ENCODE assay signal across 19 mouse cellular contexts in genomic region chr11:18964418-18964817, GRCm38 (mm10). TPM values are rescaled to one million over a fixed set of nuclear protein-coding genes. Genes with fewer than 3 reads are reported as not detected.
DNase-seq lines count a peak whose midpoint lies in the region; ATAC-seq and TF ChIP-seq lines count a peak whose summit lies in the region.
"Had no signal": no experiment of that assay in that cellular context is flagged by ENCODE, and none has a peak within 500 bp of the region (broad histone marks: within the 10 kb centered on the region; RNA-seq: fewer than 3 reads in every experiment).

No protein-coding gene starts in this region.

- no peak for ATAC-seq in hindbrain, embryonic 13.5 days (ENCODE audit: low FRiP score)
- ATAC-seq in heart, postnatal 0 days (ENCODE audit: insufficient read depth, low read depth): peak; percentile 66
- ATAC-seq in kidney, embryonic 14.5 days (ENCODE audit: low FRiP score, low TSS enrichment): no peak
- ATAC-seq: forebrain, embryonic 16.5 days had no signal

- peaks cover 51% of the 10 kb centered on the region for H3K4me1 ChIP-seq in hindbrain, embryonic 13.5 days (replicated peaks)
- H3K4me1 ChIP-seq in hindbrain, embryonic 10.5 days (replicated peaks): peaks cover 37% of the 10 kb centered on the region
- H3K4me1 ChIP-seq in heart, postnatal 0 days (ENCODE audit: control insufficient read depth, insufficient read depth): peaks cover 72% of the 10 kb centered on the region
- peaks cover 32% of the 10 kb centered on the region; the same call in 1 of the 2 replicates for H3K4me1 ChIP-seq in kidney, embryonic 14.5 days (ENCODE audit: control insufficient read depth, insufficient read depth, low read length)

- DNase-seq in cerebellum, postnatal 25 days: peak; percentile 47 to 58
- no peak for DNase-seq in cerebellum, postnatal 14 days
- no peak for DNase-seq in hindbrain, embryonic 10.5 days (ENCODE audit: low spot score)
- peak; percentile 78 for DNase-seq in brain, adult 2 months (ENCODE audit: low read depth, low spot score)
- DNase-seq in heart, postnatal 0 days (ENCODE audit: low spot score): peak; percentile 76
- DNase-seq: adrenal gland, postnatal 25 days; B cell, adult 2 months; kidney, adult 2 months; kidney, postnatal 25 days; lung, postnatal 14 days; right cerebral cortex, adult 18-20 months; thymus, adult 18-20 months had no signal

- H3K4me3 ChIP-seq in hindbrain, embryonic 13.5 days: no peak overlapping the region
- no peak overlapping the region for H3K4me3 ChIP-seq in hindbrain, embryonic 10.5 days
- no peak overlapping the region for H3K4me3 ChIP-seq in heart, postnatal 0 days (ENCODE audit: low read depth, low read length)
- no peak overlapping the region for H3K4me3 ChIP-seq in kidney, embryonic 14.5 days (ENCODE audit: low read length)
- H3K4me3 ChIP-seq: embryonic facial prominence, embryonic 13.5 days; limb, embryonic 12.5 days; liver, embryonic 15.5 days; neural tube, embryonic 12.5 days had no signal

- H3K27me3 ChIP-seq in hindbrain, embryonic 13.5 days: no peaks in the 10 kb centered on the region
- H3K27me3 ChIP-seq in hindbrain, embryonic 10.5 days (ENCODE audit: insufficient read depth, poor library complexity, severe bottlenecking): no peaks in the 10 kb centered on the region
- H3K27me3 ChIP-seq in heart, postnatal 0 days (ENCODE audit: control insufficient read depth, insufficient read depth, low read length): no peaks in the 10 kb centered on the region
- no peaks in the 10 kb centered on the region for H3K27me3 ChIP-seq in kidney, embryonic 14.5 days (ENCODE audit: control insufficient read depth, insufficient read depth, low read length)
- H3K27me3 ChIP-seq: embryonic facial prominence, embryonic 13.5 days; liver, embryonic 15.5 days; neural tube, embryonic 12.5 days had no signal

- TF ChIP-seq EP300 in heart, postnatal 0 days (IDR thresholded peaks at IDR 0.05; ENCODE audit: low read depth): no peak

- H3K9me3 ChIP-seq in hindbrain, embryonic 13.5 days: no peaks in the 10 kb centered on the region
- H3K9me3 ChIP-seq in hindbrain, embryonic 10.5 days: no peaks in the 10 kb centered on the region
- H3K9me3 ChIP-seq in heart, postnatal 0 days (replicated peaks; ENCODE audit: control insufficient read depth, low read length): no peaks in the 10 kb centered on the region
- H3K9me3 ChIP-seq in kidney, embryonic 14.5 days (ENCODE audit: control insufficient read depth, low read length): no peaks in the 10 kb centered on the region
- H3K9me3 ChIP-seq: embryonic facial prominence, embryonic 13.5 days; limb, embryonic 12.5 days; liver, embryonic 15.5 days; neural tube, embryonic 12.5 days had no signal

- H3K9ac ChIP-seq in hindbrain, embryonic 13.5 days: no peak overlapping the region
- H3K9ac ChIP-seq in heart, postnatal 0 days (replicated peaks; ENCODE audit: low read depth, low read length): no peak overlapping the region
- no peak overlapping the region for H3K9ac ChIP-seq in kidney, embryonic 14.5 days (ENCODE audit: low read depth, low read length)
- H3K9ac ChIP-seq: embryonic facial prominence, embryonic 13.5 days; limb, embryonic 12.5 days; liver, embryonic 15.5 days; neural tube, embryonic 12.5 days had no signal

- H3K4me2 ChIP-seq in hindbrain, embryonic 13.5 days: no peak overlapping the region
- peak overlapping the region; percentile 35 for H3K4me2 ChIP-seq in heart, postnatal 0 days (ENCODE audit: low read depth, low read length)
- H3K4me2 ChIP-seq in kidney, embryonic 14.5 days (replicated peaks; ENCODE audit: low read depth, low read length): no peak overlapping the region
- H3K4me2 ChIP-seq: embryonic facial prominence, embryonic 13.5 days; limb, embryonic 12.5 days; liver, embryonic 15.5 days; neural tube, embryonic 12.5 days had no signal

- WGBS in hindbrain, embryonic 13.5 days: 71% methylated on average over 5 of the region's 5 CpGs
- 84% methylated on average over 5 of the region's 5 CpGs for WGBS in hindbrain, embryonic 10.5 days
- WGBS in heart, postnatal 0 days: 10% methylated on average over 5 of the region's 5 CpGs
- WGBS in kidney, embryonic 14.5 days: 73% methylated on average over 5 of the region's 5 CpGs

- peaks cover 8% of the 10 kb centered on the region for H3K36me3 ChIP-seq in hindbrain, embryonic 13.5 days
- H3K36me3 ChIP-seq in hindbrain, embryonic 10.5 days: peaks cover 40% of the 10 kb centered on the region
- H3K36me3 ChIP-seq in heart, postnatal 0 days (replicated peaks; ENCODE audit: control insufficient read depth, insufficient read depth, low read length): no peaks in the 10 kb centered on the region
- peaks cover 13% of the 10 kb centered on the region; the same call in 1 of the 2 replicates for H3K36me3 ChIP-seq in kidney, embryonic 14.5 days (ENCODE audit: control insufficient read depth, insufficient read depth, low read length)
- H3K36me3 ChIP-seq: embryonic facial prominence, embryonic 13.5 days; limb, embryonic 12.5 days; liver, embryonic 15.5 days had no signal

- H3K27ac ChIP-seq in hindbrain, embryonic 13.5 days: peak overlapping the region; percentile 36
- no peak overlapping the region for H3K27ac ChIP-seq in hindbrain, embryonic 10.5 days
- peak overlapping the region; percentile 78 for H3K27ac ChIP-seq in heart, postnatal 0 days (ENCODE audit: low read depth)
- no peak overlapping the region for H3K27ac ChIP-seq in kidney, embryonic 14.5 days (ENCODE audit: low read depth, low read length)
- H3K27ac ChIP-seq: embryonic facial prominence, embryonic 13.5 days; limb, embryonic 12.5 days; liver, embryonic 15.5 days; neural tube, embryonic 12.5 days had no signal

- TF ChIP-seq CTCF in heart, postnatal 0 days (IDR thresholded peaks at IDR 0.05; ENCODE audit: low read depth): no peak

RNA-seq across cellular contexts. Expression of gene Meis1, which starts 54.4 kb away (rescaled TPM):
- polyA plus RNA-seq in hindbrain, embryonic 13.5 days (2015; fragmentation: Nextera tagmentation; extraction: Ambion mirVana): 211 and 212 TPM in 2 replicates
- polyA plus RNA-seq in hindbrain, embryonic 10.5 days (2016; fragmentation: Nextera tagmentation; extraction: Ambion mirVana): 92.9 and 123 TPM in 2 replicates
- total RNA-seq in heart, postnatal 0 days (2014; rRNA removed; ENCODE audit: low replicate concordance): 24.8 and 34.8 TPM in 2 replicates
- 35.4 and 36.5 TPM in 2 replicates for polyA plus RNA-seq in heart, postnatal 0 days (2015; fragmentation: Nextera tagmentation; extraction: Ambion mirVana)
- polyA plus RNA-seq in kidney, embryonic 14.5 days (2014; fragmentation: Nextera tagmentation; extraction: Ambion mirVana): 54.6 and 109 TPM in 2 replicates

Comparison
In these comparisons a context has a peak if more than half of its experiments do, and no peak if none do; other contexts are left out.
1. DNase-seq: peak in cerebellum, postnatal 25 days (2 of 2), brain, adult 2 months (single experiment) and heart, postnatal 0 days (single experiment); none in cerebellum, postnatal 14 days (0 of 2) and hindbrain, embryonic 10.5 days (single experiment).
2. H3K27ac ChIP-seq: peak in hindbrain, embryonic 13.5 days (single experiment) and heart, postnatal 0 days (single experiment); none in hindbrain, embryonic 10.5 days (single experiment) and kidney, embryonic 14.5 days (single experiment).